In the genomic region with DNA sequence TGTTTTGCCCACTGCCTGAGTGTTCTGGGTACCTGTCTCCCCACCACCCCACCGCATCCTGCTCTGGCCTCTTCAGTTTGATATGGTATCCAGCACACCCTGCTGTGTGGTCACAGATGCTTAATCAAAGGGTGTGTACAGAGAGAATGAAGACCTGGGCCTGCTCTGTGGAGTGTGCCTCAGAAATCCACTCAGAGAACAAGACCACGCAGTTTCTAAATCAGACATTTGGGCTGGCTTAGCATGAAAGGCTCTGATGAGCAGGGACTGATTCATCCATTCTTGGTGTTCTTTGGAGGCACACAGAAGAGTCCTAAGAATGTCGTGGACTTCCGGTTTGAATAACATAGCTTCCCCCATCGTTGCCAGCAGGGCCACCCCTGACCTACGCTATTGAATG, we compare ENCODE assay signal across 11 mouse cellular contexts.
DNase-seq lines count a peak whose midpoint lies in the region; ATAC-seq and TF ChIP-seq lines count a peak whose summit lies in the region.
"Had no signal": no experiment of that assay in that cellular context is flagged by ENCODE, and none has a peak within 500 bp of the region (broad histone marks: within the 10 kb centered on the region; RNA-seq: fewer than 3 reads in every experiment).

No protein-coding gene starts in this region.

- no peak overlapping the region for H3ac ChIP-seq in myocyte (ENCODE audit: control insufficient read depth, insufficient read length)

- no peak for DNase-seq in kidney, postnatal 4 days
- no peak for DNase-seq in adrenal gland, adult 2 months
- no peak for DNase-seq in gastrocnemius, postnatal 4 days (ENCODE audit: low spot score in 2 of 2)
- no peak for DNase-seq in frontal cortex, postnatal 14 days (ENCODE audit: low spot score in 2 of 2)
- DNase-seq: liver, embryonic 13.5 days had no signal

- no peaks in the 10 kb centered on the region for H3K9me3 ChIP-seq in kidney, embryonic 16.5 days (ENCODE audit: low read length)
- no peaks in the 10 kb centered on the region for H3K9me3 ChIP-seq in forebrain, embryonic 13.5 days (replicated peaks)
- no peaks in the 10 kb centered on the region for H3K9me3 ChIP-seq in hindbrain, embryonic 12.5 days (replicated peaks)
- H3K9me3 ChIP-seq: liver, embryonic 13.5 days had no signal

- H3K9ac ChIP-seq in kidney, embryonic 16.5 days (replicated peaks; ENCODE audit: low read length), result no peak overlapping the region
- H3K9ac ChIP-seq in forebrain, embryonic 13.5 days, result no peak overlapping the region
- H3K9ac ChIP-seq in hindbrain, embryonic 12.5 days, result 0 out of 2 replicates have a peak overlapping the region, but pooled peaks have one; percentile 29
- H3K9ac ChIP-seq: liver, embryonic 13.5 days had no signal

- no peaks in the 10 kb centered on the region for H3K79me2 ChIP-seq in myocyte (ENCODE audit: control insufficient read depth, insufficient read depth)

- WGBS in kidney, embryonic 16.5 days, result 39% methylated on average over 6 of the region's 6 CpGs
- WGBS in forebrain, embryonic 13.5 days, result 52% methylated on average over 6 of the region's 6 CpGs
- WGBS in hindbrain, embryonic 12.5 days, result 52% methylated on average over 6 of the region's 6 CpGs

- H3K4me3 ChIP-seq in kidney, embryonic 16.5 days (ENCODE audit: low read length), result no peak overlapping the region
- no peak overlapping the region for H3K4me3 ChIP-seq in forebrain, embryonic 13.5 days
- H3K4me3 ChIP-seq in hindbrain, embryonic 12.5 days, result no peak overlapping the region
- no peak overlapping the region for H3K4me3 ChIP-seq in myocyte
- H3K4me3 ChIP-seq: liver, embryonic 13.5 days had no signal

- H3K4me2 ChIP-seq in kidney, embryonic 16.5 days (replicated peaks; ENCODE audit: low read depth, low read length), result peak overlapping the region; percentile 36; the same call in 1 of the 2 replicates
- no peak overlapping the region for H3K4me2 ChIP-seq in forebrain, embryonic 13.5 days
- H3K4me2 ChIP-seq in hindbrain, embryonic 12.5 days (replicated peaks), result no peak overlapping the region; the same call in 1 of the 2 replicates
- H3K4me2 ChIP-seq in myocyte (ENCODE audit: low read depth), result peak overlapping the region; percentile 45
- H3K4me2 ChIP-seq: liver, embryonic 13.5 days had no signal

- peak; percentile 7; the same call in 1 of the 2 replicates for ATAC-seq in kidney, embryonic 16.5 days (ENCODE audit: low FRiP score, low TSS enrichment)
- 0 out of 2 replicates have a peak, but pooled peaks have one; percentile 4 for ATAC-seq in forebrain, embryonic 13.5 days
- ATAC-seq in hindbrain, embryonic 12.5 days (ENCODE audit: low FRiP score), result peak; percentile 36; the same call in 1 of the 2 replicates
- ATAC-seq: activated CD4-positive, CD25-positive, alpha-beta regulatory T cell, adult 4 months; inflammation-experienced regulatory T-cells, adult 6 months had no signal

- peaks cover 15% of the 10 kb centered on the region for H3K4me1 ChIP-seq in kidney, embryonic 16.5 days (ENCODE audit: insufficient read depth, low read length)
- H3K4me1 ChIP-seq in forebrain, embryonic 13.5 days, result peaks cover 32% of the 10 kb centered on the region
- H3K4me1 ChIP-seq in hindbrain, embryonic 12.5 days, result peaks cover 19% of the 10 kb centered on the region
- H3K4me1 ChIP-seq: liver, embryonic 13.5 days had no signal

- no peak overlapping the region for H3K27ac ChIP-seq in kidney, embryonic 16.5 days (ENCODE audit: low read length)
- H3K27ac ChIP-seq in forebrain, embryonic 13.5 days, result peak overlapping the region; percentile 20; the same call in 1 of the 2 replicates
- peak overlapping the region; percentile 55; the same call in 1 of the 2 replicates for H3K27ac ChIP-seq in hindbrain, embryonic 12.5 days
- H3K27ac ChIP-seq: liver, embryonic 13.5 days had no signal

- H3K36me3 ChIP-seq in kidney, embryonic 16.5 days (ENCODE audit: insufficient read depth, low read length), result no peaks in the 10 kb centered on the region
- H3K36me3 ChIP-seq in forebrain, embryonic 13.5 days (ENCODE audit: poor library complexity, severe bottlenecking), result no peaks in the 10 kb centered on the region
- H3K36me3 ChIP-seq in hindbrain, embryonic 12.5 days, result no peaks in the 10 kb centered on the region
- no peaks in the 10 kb centered on the region for H3K36me3 ChIP-seq in myocyte (ENCODE audit: control insufficient read depth, insufficient read depth)
- H3K36me3 ChIP-seq: liver, embryonic 13.5 days had no signal

- no peak for TF ChIP-seq POLR2A in myocyte (IDR thresholded peaks at IDR 0.05; ENCODE audit: insufficient read length, low read depth)

- no peaks in the 10 kb centered on the region for H3K27me3 ChIP-seq in kidney, embryonic 16.5 days (ENCODE audit: insufficient read depth, low read length)
- no peaks in the 10 kb centered on the region for H3K27me3 ChIP-seq in forebrain, embryonic 13.5 days
- no peaks in the 10 kb centered on the region for H3K27me3 ChIP-seq in hindbrain, embryonic 12.5 days
- no peaks in the 10 kb centered on the region for H3K27me3 ChIP-seq in myocyte (ENCODE audit: control insufficient read depth, insufficient read depth, insufficient read length)
- H3K27me3 ChIP-seq: liver, embryonic 13.5 days had no signal

TF ChIP-seq in myocyte, 11 proteins besides CTCF, POLR2A, EP300 and RAD21:
- TF ChIP-seq TCF3 (IDR thresholded peaks at IDR 0.05; ENCODE audit: insufficient read length, low read depth) (no peak), E2F4 (IDR thresholded peaks at IDR 0.05; ENCODE audit: insufficient read depth) (no peak), MAX (IDR thresholded peaks at IDR 0.05; ENCODE audit: low read depth) (no peak), CEBPB (IDR thresholded peaks at IDR 0.05; ENCODE audit: insufficient read depth, poor library complexity, severe bottlenecking) (no peak), MYOD1 (IDR thresholded peaks at IDR 0.05; ENCODE audit: control insufficient read depth in 1 of 3, insufficient read length in 2 of 3, low read depth in 2 of 3) (no peak), TCF12 (IDR thresholded peaks at IDR 0.05; ENCODE audit: insufficient read depth, poor library complexity, severe bottlenecking) (no peak), REST (IDR thresholded peaks at IDR 0.05; ENCODE audit: insufficient read depth, insufficient read length) (no peak), USF1 (IDR thresholded peaks at IDR 0.05; ENCODE audit: low read depth) (no peak)

Comparison
In these comparisons a context has a peak if more than half of its experiments do, and no peak if none do; other contexts are left out.
1. H3K4me2 ChIP-seq: peak in kidney, embryonic 16.5 days (single experiment) and myocyte (single experiment); none in forebrain, embryonic 13.5 days (single experiment) and hindbrain, embryonic 12.5 days (single experiment).
2. Peak in every context shown above with its lines, with median percentiles within 50 percentile points of each other: ATAC-seq.